Mouse (Mus musculus) heart, embryonic 11.5 days (tissue): ENCODE data around the gene Vav2. TPM values are rescaled to one million over a fixed set of nuclear protein-coding genes. Genes with fewer than 3 reads are reported as not detected.

Source experiments
- ATAC-seq: fragments of 200-750 bp; cut with Nextera tagmentation; replicated peaks from 2 replicates; pipeline ENCODE4 v1.8.0; 2017; ENCODE audit warnings: moderate library complexity; ENCODE audit not compliant: insufficient number of reproducible peaks, low FRiP score, low TSS enrichment
- H3K27ac ChIP-seq: fragments of 300-500 bp; sonication (generic); 2 replicates; pipeline ENCODE4 v1.5.1; 2014; ENCODE audit warnings: mild to moderate bottlenecking, low read depth, low read length
- H3K27me3 ChIP-seq: fragments of 300-500 bp; sonication (generic); 2 replicates; pipeline ENCODE4 v1.6.1; 2014; ENCODE audit warnings: mild to moderate bottlenecking, low read length, mixed read lengths; ENCODE audit not compliant: control insufficient read depth, insufficient read depth
- H3K36me3 ChIP-seq: fragments of 300-500 bp; sonication (generic); 2 replicates; pipeline ENCODE4 v1.6.1; 2014; ENCODE audit warnings: mild to moderate bottlenecking, low read length, moderate library complexity, mixed read lengths; ENCODE audit not compliant: control insufficient read depth, insufficient read depth
- H3K4me1 ChIP-seq: fragments of 300-500 bp; sonication (generic); 2 replicates; pipeline ENCODE4 v1.6.1; 2014; ENCODE audit warnings: low read length; ENCODE audit not compliant: control insufficient read depth, insufficient read depth
- H3K4me2 ChIP-seq: fragments of 300-500 bp; sonication (generic); 2 replicates; pipeline ENCODE4 v1.6.1; 2014; ENCODE audit warnings: mild to moderate bottlenecking, moderate library complexity
- H3K4me3 ChIP-seq: fragments of 300-500 bp; sonication (generic); 2 replicates; pipeline ENCODE4 v1.5.1; 2014; ENCODE audit warnings: low read depth, low read length
- H3K9ac ChIP-seq: fragments of 300-500 bp; sonication (generic); 2 replicates; pipeline ENCODE4 v1.6.1; 2014; ENCODE audit warnings: mild to moderate bottlenecking, low read depth, low read length, moderate library complexity
- H3K9me3 ChIP-seq: fragments of 300-500 bp; sonication (generic); replicated peaks from 2 replicates; pipeline ENCODE4 v1.6.1; 2016; ENCODE audit warnings: low read length; ENCODE audit not compliant: control insufficient read depth
- WGBS: fragments of 180-500 bp; shearing (Covaris S2); extraction: QIAGEN DNeasy Blood & Tissue Kit; methylation state at CpG from one replicate; pipeline ENCODE4 v1.1.7; 2014; ENCODE audit not compliant: insufficient replicate concordance; 5-methylcytosine and 5-hydroxymethylcytosine counted together
- polyA plus RNA-seq: library from polyadenylated mRNA; unstranded; fragments of >200 nt; fragmentation: Nextera tagmentation; extraction: Ambion mirVana; gene quantifications from 2 replicates; pipeline ENCODE4 v1.2.1, GENCODE M21; 2014

Gene Vav2
- polyA plus RNA-seq, 1 experiment from 2014 or later = 3.4 TPM

DNA sequence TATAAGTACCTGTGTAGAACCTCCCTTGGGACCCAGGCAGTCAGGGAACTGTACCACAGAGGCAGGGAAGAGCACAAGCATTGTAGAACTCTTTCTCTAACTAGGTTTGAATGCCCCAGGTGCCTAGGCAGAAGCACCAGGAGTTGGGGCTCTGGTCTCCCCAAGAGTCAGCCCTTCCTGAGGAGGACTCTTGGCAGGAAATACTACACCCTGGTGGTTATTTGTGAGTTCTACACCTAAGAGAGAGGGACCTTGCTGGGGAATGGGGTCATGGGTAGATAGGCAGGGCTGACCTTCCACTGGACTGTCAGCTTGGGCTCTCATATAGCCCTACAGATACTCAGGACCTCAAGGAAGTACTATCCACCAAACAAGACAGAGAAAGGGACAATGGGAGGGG is 175.4 kb downstream of the Vav2 start:
- Histone ChIP-seq H3K27ac (no peak overlapping the region), H3K36me3 (no peaks in the 10 kb centered on the region), H3K9me3 (no peaks in the 10 kb centered on the region), H3K27me3 (no peaks in the 10 kb centered on the region), H3K9ac (no peak overlapping the region), H3K4me2 (no peak overlapping the region), H3K4me1 (peaks cover 9% of the 10 kb centered on the region), H3K4me3 (no peak overlapping the region)
- no peak for ATAC-seq

DNA sequence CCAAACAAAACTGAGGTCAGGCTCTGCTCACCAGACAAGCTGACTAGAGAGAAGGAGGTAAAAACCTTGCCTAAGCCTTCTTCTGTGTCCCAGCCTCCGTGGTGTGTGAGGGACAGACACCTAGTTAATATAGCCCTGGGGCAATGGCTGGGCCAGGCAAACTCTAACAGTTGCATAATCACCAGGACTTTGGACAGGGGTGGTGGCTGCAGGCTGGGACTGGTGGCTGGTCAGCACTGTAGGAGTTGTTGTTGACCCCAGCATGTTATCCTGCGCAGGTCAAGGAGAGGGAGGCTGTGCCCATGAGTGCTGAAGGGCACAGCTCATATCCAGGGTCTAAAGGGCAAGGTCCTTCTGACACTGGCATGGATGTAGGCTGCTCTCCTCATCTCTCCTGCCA is 178.6 kb downstream of the Vav2 start, which contains the start of gene Sardh:
TSS of gene Sardh (minus strand) at position 127 of the 400 bp plus-strand sequence.
- no peak for ATAC-seq
- 77% methylated on average over 2 of the region's 2 CpGs for WGBS
- 0 out of 2 replicates have a peak within 1 kb of the TSS, but pooled peaks have one; percentile 50 for H3K4me2 ChIP-seq
- no peaks in the 10 kb centered on the region for H3K9me3 ChIP-seq
- no peak within 1 kb of the TSS for H3K9ac ChIP-seq
- peak within 1 kb of the TSS; percentile 32 for H3K27ac ChIP-seq
- H3K36me3 ChIP-seq = no peaks in the 10 kb centered on the region
- 0 out of 2 replicates have a peak, but pooled peaks cover 3% of the 10 kb centered on the region for H3K27me3 ChIP-seq
- H3K4me3 ChIP-seq = no peak within 1 kb of the TSS
- peaks cover 10% of the 10 kb centered on the region for H3K4me1 ChIP-seq

DNA sequence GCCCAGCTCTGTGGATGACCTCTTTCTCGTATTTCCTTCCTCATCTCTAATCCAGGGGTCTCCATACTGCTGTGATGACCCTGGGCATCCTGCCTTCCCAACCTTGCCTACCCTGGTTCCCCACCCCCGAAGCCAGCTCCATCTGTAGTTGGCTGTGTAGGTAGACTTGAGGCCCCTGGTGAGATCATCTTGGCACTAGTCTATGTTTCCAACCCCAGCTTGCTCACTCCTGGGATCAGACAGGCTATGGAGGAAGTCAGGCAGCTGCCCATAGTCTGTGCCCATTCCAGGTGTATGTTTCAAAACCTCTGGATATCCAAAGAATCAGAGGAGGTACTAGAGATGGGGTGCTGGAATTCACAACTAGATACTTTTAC is 179.4 kb downstream of the Vav2 start:
- 0 out of 2 replicates have a peak, but pooled peaks cover 3% of the 10 kb centered on the region for H3K27me3 ChIP-seq
- no peak overlapping the region for H3K9ac ChIP-seq
- peak overlapping the region; percentile 32 for H3K27ac ChIP-seq
- H3K36me3 ChIP-seq = no peaks in the 10 kb centered on the region
- H3K4me2 ChIP-seq = no peak overlapping the region
- no peak overlapping the region for H3K4me3 ChIP-seq
- no peaks in the 10 kb centered on the region for H3K9me3 ChIP-seq
- peaks cover 10% of the 10 kb centered on the region for H3K4me1 ChIP-seq
- 40% methylated on average over 2 of the region's 2 CpGs for WGBS
- ATAC-seq = no peak

DNA sequence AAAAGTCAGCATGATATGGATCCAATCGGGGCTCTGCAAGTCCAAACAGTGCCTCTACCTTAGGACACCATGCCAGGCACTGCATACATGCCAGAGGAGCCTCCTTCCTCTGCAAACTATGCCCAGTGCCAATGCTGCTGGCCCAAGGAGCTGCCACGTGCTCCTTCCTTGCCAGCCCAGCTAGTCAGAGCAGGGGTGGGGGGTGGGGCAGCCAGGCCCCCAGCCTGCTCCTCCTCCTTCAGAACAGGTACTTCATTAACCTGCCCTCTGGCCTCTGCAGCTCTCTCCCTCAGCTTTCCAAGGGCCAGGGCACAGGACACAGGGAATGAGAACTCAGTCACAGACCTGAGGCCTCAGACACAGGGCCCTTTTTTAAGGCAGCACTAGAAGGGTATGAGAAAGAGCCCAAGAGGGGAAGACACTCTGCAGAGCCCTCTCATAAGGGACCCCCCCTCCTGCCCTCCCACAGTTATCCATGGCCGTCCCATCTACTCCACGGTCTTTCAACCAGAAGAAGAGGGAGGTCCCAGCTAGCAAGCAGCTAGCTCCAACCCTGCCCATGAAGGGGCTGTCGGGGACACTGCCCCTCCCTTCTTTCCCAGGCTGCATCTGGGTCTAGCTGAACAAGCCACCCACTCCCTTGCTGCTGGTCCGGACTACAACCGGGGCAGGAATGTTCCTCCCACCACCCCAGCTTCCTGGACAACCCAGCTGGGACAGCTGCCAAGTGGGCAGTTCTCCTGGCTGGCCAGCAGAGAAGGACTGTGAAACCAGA is 179.9 kb downstream of the Vav2 start:
- 32% methylated on average over 7 of the region's 7 CpGs for WGBS
- no peaks in the 10 kb centered on the region for H3K9me3 ChIP-seq
- 0 out of 2 replicates have a peak, but pooled peaks cover 3% of the 10 kb centered on the region for H3K27me3 ChIP-seq
- peak overlapping the region; percentile 50 for H3K4me2 ChIP-seq
- peaks cover 10% of the 10 kb centered on the region for H3K4me1 ChIP-seq
- H3K27ac ChIP-seq = peak overlapping the region; percentile 43; the same call in 1 of the 2 replicates
- ATAC-seq = peak; percentile 83
- no peak overlapping the region for H3K4me3 ChIP-seq
- H3K36me3 ChIP-seq = no peaks in the 10 kb centered on the region
- peak overlapping the region; percentile 50 for H3K9ac ChIP-seq

DNA sequence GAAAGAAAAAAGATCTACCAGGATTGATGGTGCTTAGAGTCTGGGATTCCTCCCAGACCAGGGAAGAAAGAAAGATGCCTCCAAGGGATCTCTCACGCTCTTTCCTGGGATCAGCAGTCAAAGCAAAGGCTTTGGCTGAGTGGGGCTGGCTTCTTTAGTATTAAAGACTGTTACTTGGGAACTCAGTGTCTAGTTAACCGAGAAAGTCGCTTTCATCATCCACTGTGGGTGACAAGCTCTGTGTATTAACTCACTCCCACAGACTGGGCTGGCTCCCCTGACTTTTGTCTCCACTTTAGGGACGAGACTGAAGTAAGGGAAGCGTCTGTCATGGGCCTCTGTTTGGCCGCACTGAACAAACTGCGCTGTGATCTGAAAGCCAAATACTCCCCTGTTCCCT is 180.9 kb downstream of the Vav2 start:
- no peak overlapping the region for H3K4me3 ChIP-seq
- H3K27me3 ChIP-seq = 0 out of 2 replicates have a peak, but pooled peaks cover 3% of the 10 kb centered on the region
- 61% methylated on average over 7 of the region's 7 CpGs for WGBS
- H3K4me2 ChIP-seq = no peak overlapping the region
- H3K4me1 ChIP-seq = peaks cover 10% of the 10 kb centered on the region
- no peaks in the 10 kb centered on the region for H3K9me3 ChIP-seq
- ATAC-seq = no peak
- H3K36me3 ChIP-seq = no peaks in the 10 kb centered on the region
- H3K27ac ChIP-seq = no peak overlapping the region
- H3K9ac ChIP-seq = no peak overlapping the region

DNA sequence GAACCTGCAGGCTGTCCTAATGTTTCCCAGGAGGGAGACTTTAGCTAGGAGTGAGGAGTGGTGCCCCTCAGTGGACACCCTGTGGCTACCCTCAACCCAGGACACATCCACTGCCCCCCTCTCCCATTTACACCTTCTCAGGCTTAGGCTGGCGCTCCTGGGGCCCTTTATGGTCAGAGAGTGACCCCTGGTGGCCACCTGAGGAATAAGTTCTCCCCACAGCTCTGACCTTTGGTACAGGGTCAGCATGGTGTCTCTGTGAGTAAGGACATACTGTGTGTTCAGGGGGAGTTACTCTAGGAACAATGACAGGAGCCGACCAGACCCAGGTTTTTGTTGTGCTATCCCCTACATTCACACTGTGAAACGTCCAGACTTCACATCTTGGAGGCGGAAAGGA is 189.5 kb downstream of the Vav2 start:
- H3K36me3 ChIP-seq = no peaks in the 10 kb centered on the region
- ATAC-seq = no peak
- no peak overlapping the region for H3K4me3 ChIP-seq
- no peak overlapping the region for H3K9ac ChIP-seq
- peaks cover 9% of the 10 kb centered on the region; the same call in 1 of the 2 replicates for H3K27me3 ChIP-seq
- H3K4me2 ChIP-seq = no peak overlapping the region
- 21% methylated on average over 4 of the region's 4 CpGs for WGBS
- peaks cover 10% of the 10 kb centered on the region for H3K4me1 ChIP-seq
- no peak overlapping the region for H3K27ac ChIP-seq
- H3K9me3 ChIP-seq = no peaks in the 10 kb centered on the region

DNA sequence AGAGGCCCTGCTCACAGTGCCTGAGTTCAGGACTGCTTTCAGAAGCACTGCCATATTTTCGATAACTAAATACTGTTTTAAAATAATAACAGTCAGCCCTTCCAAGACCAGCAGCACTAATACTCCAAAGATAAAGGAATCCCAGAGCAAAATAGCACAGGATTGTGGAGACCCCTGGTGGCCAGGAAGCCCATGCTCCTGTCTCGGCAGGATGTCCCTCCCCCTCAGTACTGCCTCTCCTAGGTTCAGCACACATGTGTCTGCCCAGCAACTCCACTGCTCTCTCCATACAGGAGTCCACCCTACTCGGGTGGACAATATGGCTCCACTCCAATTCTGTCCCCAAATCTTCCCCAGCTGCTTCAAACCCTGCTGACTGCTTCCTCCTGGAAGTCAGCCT is 191.1 kb downstream of the Vav2 start:
- Histone ChIP-seq H3K27me3 (peaks cover 9% of the 10 kb centered on the region; the same call in 1 of the 2 replicates), H3K36me3 (no peaks in the 10 kb centered on the region), H3K4me3 (no peak overlapping the region), H3K9ac (no peak overlapping the region), H3K4me2 (no peak overlapping the region), H3K9me3 (no peaks in the 10 kb centered on the region), H3K4me1 (peaks cover 18% of the 10 kb centered on the region), H3K27ac (no peak overlapping the region)
- 6% methylated on average over 3 of the region's 3 CpGs for WGBS
- no peak for ATAC-seq

DNA sequence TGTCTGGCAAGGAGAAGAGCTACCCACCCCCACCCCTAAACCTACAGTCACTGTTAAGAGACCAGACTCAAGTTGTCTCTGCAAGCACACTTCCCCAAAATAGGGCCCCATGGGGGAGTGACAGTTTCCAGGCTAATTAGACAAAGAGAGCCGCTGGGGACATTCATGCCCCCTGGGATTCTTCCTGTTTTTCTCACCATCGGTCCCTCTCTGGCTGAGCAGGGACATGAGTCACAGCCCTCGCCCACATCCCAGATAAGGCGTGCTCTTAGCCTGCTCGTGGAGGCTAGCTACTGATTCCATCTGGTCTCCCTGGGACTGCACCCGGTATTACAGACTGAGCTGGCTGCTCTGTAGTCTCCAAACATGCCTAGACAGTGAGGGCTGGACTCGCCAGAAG is 194.5 kb downstream of the Vav2 start:
- no peak overlapping the region for H3K4me3 ChIP-seq
- ATAC-seq = no peak
- peak overlapping the region; percentile 17 for H3K27ac ChIP-seq
- no peaks in the 10 kb centered on the region for H3K36me3 ChIP-seq
- peaks cover 9% of the 10 kb centered on the region; the same call in 1 of the 2 replicates for H3K27me3 ChIP-seq
- 6% methylated on average over 7 of the region's 7 CpGs for WGBS
- H3K4me1 ChIP-seq = peaks cover 18% of the 10 kb centered on the region
- H3K9me3 ChIP-seq = no peaks in the 10 kb centered on the region
- H3K4me2 ChIP-seq = peak overlapping the region; percentile 4; the same call in 1 of the 2 replicates
- no peak overlapping the region; the same call in 1 of the 2 replicates for H3K9ac ChIP-seq
